Mouse (Mus musculus): ENCODE results near the gene Hhip.
"Not testable (repeated sequence)": the region's sequence is repeated elsewhere in the genome, so short reads cannot be mapped to it uniquely, and the experiment has no call there.

Gene Hhip

GRCm38 (mm10) chr8:79993507-79993906, 64.3 kb downstream of the Hhip start:
- no peak for DNase-seq (ENCODE audit: low spot score in 2 of 2)

DNA sequence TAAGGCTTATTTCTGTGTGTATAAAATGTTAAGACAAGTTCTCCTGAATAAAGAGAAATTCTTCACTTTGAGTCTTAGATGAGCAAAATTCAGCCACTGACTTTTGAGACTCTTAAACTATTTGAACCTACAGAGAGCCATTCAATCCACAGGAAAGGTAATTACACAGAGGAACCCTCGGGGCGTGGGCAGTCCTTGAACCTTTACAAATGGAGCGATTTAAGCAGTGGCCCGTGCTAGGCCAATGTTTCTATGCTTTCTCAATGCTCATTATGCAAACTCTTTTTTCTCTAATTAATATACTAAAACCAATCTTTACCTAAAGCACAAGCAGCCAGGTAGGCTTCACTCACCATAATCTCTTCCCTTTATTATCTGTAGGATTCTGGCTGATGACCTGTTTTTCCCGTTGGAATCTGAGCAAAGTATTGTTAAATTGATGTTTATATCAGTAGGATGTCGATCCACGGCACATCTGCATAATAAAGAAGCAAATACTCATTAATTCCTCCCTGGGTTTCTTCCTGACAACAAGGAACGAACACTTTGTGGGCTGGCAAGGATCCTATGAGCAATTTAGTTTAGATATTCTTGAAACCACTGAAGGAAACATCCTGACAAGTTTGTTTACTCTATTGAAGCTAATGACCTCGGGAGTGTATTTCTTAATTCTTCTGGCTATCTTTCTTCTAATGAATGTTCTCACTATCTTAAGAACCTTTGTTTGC, 65.5 kb downstream of the Hhip start:
- DNase-seq (ENCODE audit: low spot score in 2 of 2): no peak

GRCm38 (mm10) chr8:79991420-79991819, 66.4 kb downstream of the Hhip start:
- not testable (repeated sequence) for DNase-seq (ENCODE audit: low spot score in 2 of 2)

GRCm38 (mm10) chr8:79984946-79985345, 72.9 kb downstream of the Hhip start:
- no peak for DNase-seq (ENCODE audit: low spot score in 2 of 2)

DNA sequence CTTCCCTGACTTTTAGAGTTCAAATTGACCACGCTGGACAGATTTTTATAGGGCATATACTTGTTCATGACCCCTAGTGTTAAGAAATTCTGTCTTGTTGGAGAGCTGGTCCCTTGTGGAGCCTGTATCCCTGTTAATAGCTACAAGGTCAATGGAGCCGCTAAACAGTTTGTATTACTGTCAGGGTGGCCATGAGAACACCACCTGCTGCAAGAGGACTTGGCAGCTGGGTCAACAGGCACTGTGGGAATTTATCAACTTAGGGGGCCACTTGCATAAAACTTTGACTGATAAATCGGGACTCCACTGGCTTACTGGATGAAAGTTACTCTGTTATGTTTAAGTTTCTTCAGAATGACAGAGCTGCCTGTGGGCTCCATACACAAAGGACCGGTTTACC, 75.7 kb downstream of the Hhip start:
- no peak for DNase-seq (ENCODE audit: low spot score in 2 of 2)

DNA sequence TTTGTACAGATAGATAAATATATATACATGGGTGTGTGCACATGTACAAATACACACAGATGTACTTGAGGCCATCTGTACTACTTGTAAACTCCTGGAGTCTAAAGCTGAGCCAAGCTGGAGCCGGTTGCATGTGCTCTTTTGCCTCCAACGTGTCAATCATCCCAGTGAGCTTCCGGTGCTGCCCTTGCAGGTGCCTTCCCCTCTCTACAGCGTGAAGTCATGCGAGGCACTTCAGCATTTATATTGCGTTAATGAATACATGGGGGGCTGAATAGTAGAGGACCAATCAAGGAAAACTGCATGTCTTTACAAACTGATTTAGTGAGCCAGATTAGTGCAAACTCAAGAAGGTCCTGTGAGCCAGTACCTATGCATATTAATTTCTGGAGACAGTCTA, 91.6 kb downstream of the Hhip start:
- DNase-seq (ENCODE audit: low spot score in 2 of 2): no peak

GRCm38 (mm10) chr8:79952857-79953256, 104.9 kb downstream of the Hhip start:
- no peak for DNase-seq (ENCODE audit: low spot score in 2 of 2)

- DNase-seq (ENCODE audit: low spot score in 2 of 2): no peak
Observed at GRCm38 (mm10) chr8:79950376-79950775, 107.4 kb downstream of the Hhip start.

DNA sequence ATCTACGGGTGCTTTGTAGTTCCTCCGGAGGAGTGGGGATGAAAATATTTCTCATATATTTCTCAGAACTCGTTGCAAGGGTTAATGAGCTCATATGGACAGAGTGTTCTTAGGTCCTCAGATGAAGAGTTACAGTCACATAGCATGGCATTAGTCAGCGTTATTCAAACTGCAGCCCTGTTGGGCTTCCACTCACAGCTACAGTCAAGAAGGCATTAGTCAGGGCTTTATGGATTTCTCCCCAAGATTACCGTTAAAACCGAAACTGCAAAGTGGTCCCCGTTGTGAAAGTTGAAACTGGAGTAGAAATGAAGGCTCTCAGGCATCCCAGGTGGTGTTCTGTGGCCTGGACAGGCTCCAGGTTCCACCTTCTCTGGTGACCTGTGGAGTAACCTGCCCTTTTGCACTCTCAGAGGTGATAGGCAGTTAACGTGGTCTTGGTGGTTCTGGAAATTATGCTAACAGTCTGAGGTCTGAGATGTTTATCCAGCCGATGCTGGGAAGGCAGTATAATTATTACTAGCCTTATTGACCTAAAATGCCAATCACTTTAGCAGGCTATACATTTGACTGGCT, 112.2 kb downstream of the Hhip start:
- no peak for DNase-seq (ENCODE audit: low spot score in 2 of 2)

GRCm38 (mm10) chr8:79941070-79941469, 116.7 kb downstream of the Hhip start:
- DNase-seq (ENCODE audit: low spot score in 2 of 2): no peak

DNA sequence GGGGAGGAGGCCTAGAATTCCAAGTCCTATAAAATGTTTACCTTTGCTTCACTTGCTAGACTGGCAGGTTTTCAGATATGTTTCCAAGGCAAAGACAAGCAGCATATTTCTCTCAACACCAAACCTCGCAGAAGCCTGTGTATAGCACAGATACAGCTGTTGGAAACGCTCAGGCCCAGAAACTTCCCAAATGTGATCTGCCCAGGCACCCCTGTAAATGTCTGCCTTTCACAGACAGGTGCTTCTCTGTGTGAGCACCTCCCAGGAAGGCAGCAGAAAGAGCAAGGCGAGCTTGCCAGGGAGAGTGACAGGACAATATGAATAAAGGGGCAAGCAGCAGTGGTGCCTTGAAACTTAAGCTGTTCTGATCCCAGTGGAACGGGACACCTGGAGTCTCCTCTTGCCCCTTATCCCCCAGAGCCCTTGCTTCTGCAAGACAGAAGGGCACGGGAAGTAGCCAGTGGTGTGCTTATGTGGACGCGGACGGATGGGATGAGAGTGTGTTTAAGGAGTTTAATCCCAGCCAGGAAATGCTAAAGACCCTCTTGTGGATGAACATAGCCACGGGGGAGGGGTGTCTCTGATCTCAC, 120.9 kb downstream of the Hhip start:
- no peak for DNase-seq (ENCODE audit: low spot score in 2 of 2)

DNA sequence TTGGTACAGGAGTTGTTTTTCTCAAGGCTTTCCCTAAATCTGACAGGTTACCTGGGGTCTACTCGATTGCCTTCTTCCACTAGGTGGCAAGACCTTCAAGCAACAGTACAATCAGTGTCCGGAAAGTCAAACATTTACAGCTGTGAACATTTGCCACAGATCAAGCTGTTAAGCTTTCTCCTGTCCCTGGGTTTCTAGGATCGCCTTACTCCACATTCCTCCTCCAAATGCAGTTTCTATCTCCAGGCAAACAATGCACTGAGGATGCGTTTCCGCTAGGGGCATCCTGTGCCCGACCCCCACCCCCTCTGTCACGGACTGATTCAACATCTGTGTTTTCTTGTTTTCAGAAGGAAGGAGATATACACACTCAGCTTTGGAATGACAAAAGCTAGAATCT, 122.0 kb downstream of the Hhip start:
- DNase-seq (ENCODE audit: low spot score in 2 of 2): no peak

GRCm38 (mm10) chr8:79929202-79929601, 128.6 kb downstream of the Hhip start:
- DNase-seq (ENCODE audit: low spot score in 2 of 2): no peak

DNA sequence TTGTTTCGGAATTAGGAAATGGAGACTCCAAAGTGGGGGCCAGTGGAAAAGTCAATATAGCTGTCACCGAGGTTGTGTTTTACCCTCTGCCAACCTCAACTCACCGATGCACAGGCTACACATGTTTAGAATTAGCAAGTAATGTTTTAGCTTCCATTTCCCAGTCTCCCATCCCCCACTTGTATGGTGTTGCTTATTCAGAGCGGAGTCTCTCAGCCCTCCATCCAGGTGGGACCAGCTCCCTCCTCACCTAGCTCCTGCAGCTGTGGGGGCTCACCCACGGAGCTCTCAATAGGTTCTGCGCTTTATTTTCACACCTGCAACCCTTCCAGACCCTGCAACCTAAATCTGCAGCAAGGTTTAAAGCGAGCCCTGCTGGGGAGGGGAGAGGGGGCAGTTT, 140.6 kb downstream of the Hhip start:
- no peak for DNase-seq (ENCODE audit: low spot score in 2 of 2)

Measured in right cerebral cortex, postnatal 10 days (tissue).